Mouse (Mus musculus): ENCODE results near the gene AY074887.

DNA sequence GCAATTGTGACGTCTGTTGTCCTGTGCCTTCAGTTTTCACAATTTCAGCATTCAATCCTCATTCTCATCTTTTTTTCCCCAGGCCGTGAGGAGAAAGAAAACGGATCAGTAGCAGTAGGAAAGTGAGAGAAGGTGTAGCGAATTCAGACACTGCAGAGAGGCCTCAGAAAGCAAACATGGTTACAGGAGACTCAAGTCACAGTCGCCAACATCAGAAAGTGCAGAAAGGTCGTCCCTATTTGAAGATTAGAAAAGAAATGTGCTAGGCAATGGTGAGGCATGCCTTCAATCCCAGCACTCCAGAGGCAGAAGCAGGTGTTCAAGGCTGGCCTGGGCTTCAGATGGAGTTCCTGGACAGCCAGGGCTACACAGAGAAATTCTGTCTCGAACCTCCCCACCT lies 35.2 kb downstream of the AY074887 start:
- TF ChIP-seq CTCF (IDR thresholded peaks at IDR 0.05; ENCODE audit: insufficient read depth, low read depth, low read length) = no peak
- no peak for TF ChIP-seq POLR2A (IDR thresholded peaks at IDR 0.05; ENCODE audit: insufficient read depth, low read depth, low read length)
